In genomic region chr2:74667191-74667841, GRCm38 (mm10) we compare ENCODE assay signal across 17 mouse cellular contexts. TPM values are rescaled to one million over a fixed set of nuclear protein-coding genes. Genes with fewer than 3 reads are reported as not detected.
DNase-seq lines count a peak whose midpoint lies in the region; ATAC-seq lines count a peak whose summit lies in the region.
"Had no signal": no experiment of that assay in that cellular context is flagged by ENCODE, and none has a peak within 500 bp of the region (broad histone marks: within the 10 kb centered on the region; RNA-seq: fewer than 3 reads in every experiment).

No protein-coding gene starts in this region.

- H3K4me3 ChIP-seq in heart, embryonic 15.5 days, result peak overlapping the region; percentile 45
- H3K4me3 ChIP-seq in midbrain, embryonic 10.5 days, result peak overlapping the region; percentile 51
- H3K4me3 ChIP-seq in midbrain, embryonic 13.5 days (replicated peaks), result no peak overlapping the region
- H3K4me3 ChIP-seq in intestine, embryonic 15.5 days (replicated peaks), result no peak overlapping the region
- H3K4me3 ChIP-seq in stomach, embryonic 15.5 days (replicated peaks), result peak overlapping the region; percentile 39; the same call in 1 of the 2 replicates
- H3K4me3 ChIP-seq: myocyte had no signal

- no peak for ATAC-seq in heart, embryonic 15.5 days (replicated peaks; ENCODE audit: insufficient number of reproducible peaks, insufficient read depth, low FRiP score, low read depth)
- no peak for ATAC-seq in midbrain, embryonic 13.5 days
- ATAC-seq in intestine, embryonic 15.5 days, result peak; percentile 21; the same call in 1 of the 2 replicates
- ATAC-seq in stomach, embryonic 15.5 days (ENCODE audit: insufficient read depth, low FRiP score, low read depth), result no peak
- ATAC-seq: CD4-positive, CD25-positive, alpha-beta regulatory T cell, adult 4 months had no signal

- H3K27ac ChIP-seq in heart, embryonic 15.5 days, result no peak overlapping the region
- no peak overlapping the region for H3K27ac ChIP-seq in midbrain, embryonic 10.5 days (replicated peaks)
- H3K27ac ChIP-seq in midbrain, embryonic 13.5 days, result no peak overlapping the region
- H3K27ac ChIP-seq in intestine, embryonic 15.5 days, result no peak overlapping the region
- H3K27ac ChIP-seq in stomach, embryonic 15.5 days, result no peak overlapping the region

- DNase-seq in heart, adult 8-10 months (ENCODE audit: low spot score), result no peak
- DNase-seq in midbrain, embryonic 10.5 days (ENCODE audit: low spot score), result peak; percentile 64
- DNase-seq in adrenal gland, adult 8-10 months, result no peak
- DNase-seq in layer of hippocampus, postnatal 36 days, result no peak
- DNase-seq: lung, adult 2 months; right cerebral cortex, postnatal 4 days; thymus, adult 2 months had no signal

- H3K4me1 ChIP-seq in heart, embryonic 15.5 days (replicated peaks), result peaks cover 13% of the 10 kb centered on the region
- H3K4me1 ChIP-seq in midbrain, embryonic 10.5 days, result peaks cover 12% of the 10 kb centered on the region
- H3K4me1 ChIP-seq in midbrain, embryonic 13.5 days (replicated peaks), result peaks cover 7% of the 10 kb centered on the region
- peaks cover 10% of the 10 kb centered on the region for H3K4me1 ChIP-seq in intestine, embryonic 15.5 days (replicated peaks)
- peaks cover 10% of the 10 kb centered on the region for H3K4me1 ChIP-seq in stomach, embryonic 15.5 days

- peaks cover 95% of the 10 kb centered on the region for H3K27me3 ChIP-seq in heart, embryonic 15.5 days
- H3K27me3 ChIP-seq in midbrain, embryonic 10.5 days (ENCODE audit: low read depth, poor library complexity, severe bottlenecking), result peaks cover 100% of the 10 kb centered on the region
- peaks cover 98% of the 10 kb centered on the region for H3K27me3 ChIP-seq in midbrain, embryonic 13.5 days
- H3K27me3 ChIP-seq in intestine, embryonic 15.5 days (replicated peaks), result peaks cover 85% of the 10 kb centered on the region
- peaks cover 91% of the 10 kb centered on the region for H3K27me3 ChIP-seq in stomach, embryonic 15.5 days (replicated peaks)

- 3% methylated on average over 36 of the region's 36 CpGs for WGBS in heart, embryonic 15.5 days
- WGBS in midbrain, embryonic 10.5 days, result 1% methylated on average over 36 of the region's 36 CpGs
- WGBS in midbrain, embryonic 13.5 days, result 1% methylated on average over 36 of the region's 36 CpGs
- WGBS in intestine, embryonic 15.5 days, result 3% methylated on average over 36 of the region's 36 CpGs
- WGBS in stomach, embryonic 15.5 days, result 2% methylated on average over 36 of the region's 36 CpGs

- no peak overlapping the region for H3K9ac ChIP-seq in heart, embryonic 15.5 days
- H3K9ac ChIP-seq in midbrain, embryonic 13.5 days (replicated peaks), result no peak overlapping the region
- H3K9ac ChIP-seq in intestine, embryonic 15.5 days, result no peak overlapping the region
- H3K9ac ChIP-seq in stomach, embryonic 15.5 days, result no peak overlapping the region

- H3K9me3 ChIP-seq in heart, embryonic 15.5 days (replicated peaks), result no peaks in the 10 kb centered on the region
- H3K9me3 ChIP-seq in midbrain, embryonic 10.5 days (replicated peaks), result no peaks in the 10 kb centered on the region
- no peaks in the 10 kb centered on the region for H3K9me3 ChIP-seq in midbrain, embryonic 13.5 days
- no peaks in the 10 kb centered on the region for H3K9me3 ChIP-seq in intestine, embryonic 15.5 days
- H3K9me3 ChIP-seq in stomach, embryonic 15.5 days, result no peaks in the 10 kb centered on the region

- H3K4me2 ChIP-seq in heart, embryonic 15.5 days, result peak overlapping the region; percentile 73
- H3K4me2 ChIP-seq in midbrain, embryonic 13.5 days (replicated peaks), result no peak overlapping the region
- H3K4me2 ChIP-seq in intestine, embryonic 15.5 days (replicated peaks), result no peak overlapping the region
- H3K4me2 ChIP-seq in stomach, embryonic 15.5 days, result peak overlapping the region; percentile 76; the same call in 1 of the 2 replicates

- H3K36me3 ChIP-seq in heart, embryonic 15.5 days, result no peaks in the 10 kb centered on the region
- no peaks in the 10 kb centered on the region for H3K36me3 ChIP-seq in midbrain, embryonic 10.5 days
- H3K36me3 ChIP-seq in midbrain, embryonic 13.5 days, result no peaks in the 10 kb centered on the region
- no peaks in the 10 kb centered on the region for H3K36me3 ChIP-seq in intestine, embryonic 15.5 days
- H3K36me3 ChIP-seq in stomach, embryonic 15.5 days, result no peaks in the 10 kb centered on the region

RNA-seq across cellular contexts. Expression of gene Hoxd13, which starts 0.8 kb away (rescaled TPM):
- 0.14 TPM in 1 of 2 replicates, not detected in the other for polyA plus RNA-seq in heart, embryonic 15.5 days (2015; fragmentation: Nextera tagmentation; extraction: Ambion mirVana)
- not detected for total RNA-seq in heart, adult 8-10 months (2022)
- 0.05 TPM in 1 of 2 replicates, not detected in the other for polyA plus RNA-seq in midbrain, embryonic 10.5 days (2016; fragmentation: Nextera tagmentation; extraction: Ambion mirVana)
- not detected in 2 replicates for polyA plus RNA-seq in midbrain, embryonic 13.5 days (2015; fragmentation: Nextera tagmentation; extraction: Ambion mirVana)
- 0.67 and 0.77 TPM in 2 replicates for polyA plus RNA-seq in intestine, embryonic 15.5 days (2015; fragmentation: Nextera tagmentation; extraction: Ambion mirVana)
- polyA plus RNA-seq in stomach, embryonic 15.5 days (2015; fragmentation: Nextera tagmentation; extraction: Ambion mirVana), result not detected in 2 replicates
- not detected for total RNA-seq in adrenal gland, adult 8-10 months (2022)
- not detected for total RNA-seq in layer of hippocampus, postnatal 36 days (2021)
- total RNA-seq: common myeloid progenitor, adult 5-6 weeks; layer of hippocampus, adult 8-10 months had no signal
- polyA plus RNA-seq: CD4-positive, CD25-positive, alpha-beta regulatory T cell, adult 4 months; heart, postnatal 0 days; myocyte had no signal

RNA-seq across cellular contexts. Expression of gene Hoxd12, which starts 7.5 kb away (rescaled TPM):
- polyA plus RNA-seq in heart, embryonic 15.5 days (2015; fragmentation: Nextera tagmentation; extraction: Ambion mirVana), result 0.10 TPM in 1 of 2 replicates, not detected in the other
- total RNA-seq in heart, adult 8-10 months (2022), result not detected
- polyA plus RNA-seq in midbrain, embryonic 10.5 days (2016; fragmentation: Nextera tagmentation; extraction: Ambion mirVana), result not detected in 2 replicates
- polyA plus RNA-seq in midbrain, embryonic 13.5 days (2015; fragmentation: Nextera tagmentation; extraction: Ambion mirVana), result not detected in 2 replicates
- 0.45 and 1.1 TPM in 2 replicates for polyA plus RNA-seq in intestine, embryonic 15.5 days (2015; fragmentation: Nextera tagmentation; extraction: Ambion mirVana)
- polyA plus RNA-seq in stomach, embryonic 15.5 days (2015; fragmentation: Nextera tagmentation; extraction: Ambion mirVana), result 0.18 TPM in 1 of 2 replicates, not detected in the other
- total RNA-seq in adrenal gland, adult 8-10 months (2022), result not detected
- not detected for total RNA-seq in layer of hippocampus, postnatal 36 days (2021)
- total RNA-seq: common myeloid progenitor, adult 5-6 weeks; layer of hippocampus, adult 8-10 months had no signal
- polyA plus RNA-seq: brain, embryonic 14.5 days; CD4-positive, CD25-positive, alpha-beta regulatory T cell, adult 4 months; heart, postnatal 0 days; lung, adult 2 months; myocyte; thymus, adult 2 months had no signal

RNA-seq across cellular contexts. Expression of gene Evx2, which starts 8.0 kb away (rescaled TPM):
- polyA plus RNA-seq in heart, embryonic 15.5 days (2015; fragmentation: Nextera tagmentation; extraction: Ambion mirVana), result not detected in 2 replicates
- total RNA-seq in heart, adult 8-10 months (2022), result not detected
- 0.17 and 0.50 TPM in 2 replicates for polyA plus RNA-seq in midbrain, embryonic 10.5 days (2016; fragmentation: Nextera tagmentation; extraction: Ambion mirVana)
- 0.62 and 0.89 TPM in 2 replicates for polyA plus RNA-seq in midbrain, embryonic 13.5 days (2015; fragmentation: Nextera tagmentation; extraction: Ambion mirVana)
- 0.04 TPM in 1 of 2 replicates, not detected in the other for polyA plus RNA-seq in intestine, embryonic 15.5 days (2015; fragmentation: Nextera tagmentation; extraction: Ambion mirVana)
- polyA plus RNA-seq in stomach, embryonic 15.5 days (2015; fragmentation: Nextera tagmentation; extraction: Ambion mirVana), result not detected in 2 replicates
- total RNA-seq in adrenal gland, adult 8-10 months (2022), result not detected
- not detected for total RNA-seq in layer of hippocampus, postnatal 36 days (2021)
- total RNA-seq: common myeloid progenitor, adult 5-6 weeks; layer of hippocampus, adult 8-10 months had no signal
- polyA plus RNA-seq: CD4-positive, CD25-positive, alpha-beta regulatory T cell, adult 4 months; heart, postnatal 0 days; lung, adult 2 months; myocyte; thymus, adult 2 months had no signal

RNA-seq across cellular contexts. Expression of gene Hoxd11, which starts 12.0 kb away (rescaled TPM):
- polyA plus RNA-seq in heart, embryonic 15.5 days (2015; fragmentation: Nextera tagmentation; extraction: Ambion mirVana), result not detected in 2 replicates
- total RNA-seq in heart, adult 8-10 months (2022), result not detected
- polyA plus RNA-seq in midbrain, embryonic 10.5 days (2016; fragmentation: Nextera tagmentation; extraction: Ambion mirVana), result not detected in 2 replicates
- not detected in 2 replicates for polyA plus RNA-seq in midbrain, embryonic 13.5 days (2015; fragmentation: Nextera tagmentation; extraction: Ambion mirVana)
- 1.2 and 2.3 TPM in 2 replicates for polyA plus RNA-seq in intestine, embryonic 15.5 days (2015; fragmentation: Nextera tagmentation; extraction: Ambion mirVana)
- 0.90 TPM in 1 of 2 replicates, not detected in the other for polyA plus RNA-seq in stomach, embryonic 15.5 days (2015; fragmentation: Nextera tagmentation; extraction: Ambion mirVana)
- not detected for total RNA-seq in adrenal gland, adult 8-10 months (2022)
- total RNA-seq in layer of hippocampus, postnatal 36 days (2021), result not detected
- total RNA-seq: common myeloid progenitor, adult 5-6 weeks; layer of hippocampus, adult 8-10 months had no signal
- polyA plus RNA-seq: brain, embryonic 14.5 days; CD4-positive, CD25-positive, alpha-beta regulatory T cell, adult 4 months; heart, postnatal 0 days; lung, adult 2 months; myocyte; thymus, adult 2 months had no signal

RNA-seq across cellular contexts. Expression of gene Hoxd10, which starts 24.4 kb away (rescaled TPM):
- 0.08 TPM in 1 of 2 replicates, not detected in the other for polyA plus RNA-seq in heart, embryonic 15.5 days (2015; fragmentation: Nextera tagmentation; extraction: Ambion mirVana)
- total RNA-seq in heart, adult 8-10 months (2022), result under 1 TPM in 1 of 4 experiments, not detected in 3; 0.12 TPM
- polyA plus RNA-seq in midbrain, embryonic 10.5 days (2016; fragmentation: Nextera tagmentation; extraction: Ambion mirVana), result not detected in 2 replicates
- polyA plus RNA-seq in midbrain, embryonic 13.5 days (2015; fragmentation: Nextera tagmentation; extraction: Ambion mirVana), result not detected in 2 replicates
- polyA plus RNA-seq in intestine, embryonic 15.5 days (2015; fragmentation: Nextera tagmentation; extraction: Ambion mirVana), result 4.8 and 7.9 TPM in 2 replicates
- 0.09 and 2.4 TPM in 2 replicates for polyA plus RNA-seq in stomach, embryonic 15.5 days (2015; fragmentation: Nextera tagmentation; extraction: Ambion mirVana)
- not detected for total RNA-seq in adrenal gland, adult 8-10 months (2022)
- total RNA-seq in layer of hippocampus, postnatal 36 days (2021), result not detected
- total RNA-seq: common myeloid progenitor, adult 5-6 weeks; layer of hippocampus, adult 8-10 months had no signal
- polyA plus RNA-seq: CD4-positive, CD25-positive, alpha-beta regulatory T cell, adult 4 months; heart, postnatal 0 days; lung, adult 2 months; myocyte; thymus, adult 2 months had no signal

Comparison
In these comparisons a context has a peak if more than half of its experiments do, and no peak if none do; other contexts are left out.
1. H3K4me3 ChIP-seq: peak in heart, embryonic 15.5 days (single experiment), midbrain, embryonic 10.5 days (single experiment) and stomach, embryonic 15.5 days (single experiment); none in midbrain, embryonic 13.5 days (single experiment) and intestine, embryonic 15.5 days (single experiment).
2. H3K4me2 ChIP-seq: peak in heart, embryonic 15.5 days (single experiment) and stomach, embryonic 15.5 days (single experiment); none in midbrain, embryonic 13.5 days (single experiment) and intestine, embryonic 15.5 days (single experiment).